In the genomic region with DNA sequence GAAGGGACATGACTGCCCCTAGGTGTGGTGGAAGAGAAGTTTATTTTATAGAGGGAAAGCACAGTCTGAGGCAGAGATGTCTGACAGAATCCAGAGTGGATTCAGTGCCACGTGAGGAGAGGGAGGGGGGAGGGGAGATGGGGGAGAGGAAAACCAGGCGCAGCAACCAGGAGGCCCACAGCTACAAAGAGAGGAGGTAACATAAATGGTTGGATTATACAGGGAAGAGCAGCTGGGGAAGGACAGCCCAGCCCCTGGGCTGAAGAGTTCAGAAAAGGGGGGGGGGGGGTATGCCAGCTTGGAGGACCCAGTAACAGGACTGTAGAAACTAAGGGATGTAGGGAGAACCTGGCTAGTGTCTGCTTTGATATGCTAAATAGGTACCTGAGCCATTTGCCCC, we compare ENCODE assay signal across 20 mouse cellular contexts. TPM values are rescaled to one million over a fixed set of nuclear protein-coding genes. Genes with fewer than 3 reads are reported as not detected.
DNase-seq lines count a peak whose midpoint lies in the region; ATAC-seq and TF ChIP-seq lines count a peak whose summit lies in the region.
"Had no signal": no experiment of that assay in that cellular context is flagged by ENCODE, and none has a peak within 500 bp of the region (broad histone marks: within the 10 kb centered on the region; RNA-seq: fewer than 3 reads in every experiment).

No protein-coding gene starts in this region.

- DNase-seq in heart, adult 11 months = peak; percentile 46
- DNase-seq in heart, adult 8-10 months (ENCODE audit: low spot score) = no peak
- no peak for DNase-seq in neural tube, embryonic 11.5 days (ENCODE audit: low spot score)
- DNase-seq in yolk sac, embryonic 10.5 days (ENCODE audit: low spot score) = peak; percentile 43
- DNase-seq in frontal cortex, adult 2 months (ENCODE audit: extremely low spot score in 1 of 2, low spot score in 1 of 2) = no peak
- no peak for DNase-seq in left cerebral cortex, adult 2 months (ENCODE audit: extremely low spot score in 1 of 2, low spot score in 2 of 2)
- DNase-seq: adrenal gland, postnatal 25 days; cerebellum, adult 2 months; forebrain, postnatal 0 days; gastrocnemius, adult 2 months; kidney, adult 2 months; kidney, postnatal 25 days; layer of hippocampus, adult 9-11 months; lung, adult 18-20 months; lung, postnatal 4 days had no signal

- H3K36me3 ChIP-seq in neural tube, embryonic 11.5 days (ENCODE audit: control insufficient read depth, insufficient read depth, low read length) = no peaks in the 10 kb centered on the region
- no peaks in the 10 kb centered on the region for H3K36me3 ChIP-seq in neural tube, embryonic 15.5 days
- H3K36me3 ChIP-seq in limb, embryonic 13.5 days = peaks cover 31% of the 10 kb centered on the region
- H3K36me3 ChIP-seq: hindbrain, embryonic 13.5 days had no signal

- WGBS in neural tube, embryonic 11.5 days = 29% methylated on average over 2 of the region's 2 CpGs
- 0% methylated on average over 2 of the region's 2 CpGs for WGBS in neural tube, embryonic 15.5 days
- WGBS in limb, embryonic 13.5 days = 13% methylated on average over 1 of the region's 2 CpGs

- H3K4me3 ChIP-seq in neural tube, embryonic 11.5 days (ENCODE audit: low read depth, low read length) = no peak overlapping the region
- H3K4me3 ChIP-seq in neural tube, embryonic 15.5 days (replicated peaks) = no peak overlapping the region
- no peak overlapping the region for H3K4me3 ChIP-seq in limb, embryonic 13.5 days
- H3K4me3 ChIP-seq in left cerebral cortex, adult 2 months = no peak overlapping the region
- H3K4me3 ChIP-seq: gastrocnemius, adult 2 months; hindbrain, embryonic 13.5 days had no signal

- no peaks in the 10 kb centered on the region for H3K27me3 ChIP-seq in neural tube, embryonic 11.5 days (ENCODE audit: control insufficient read depth, insufficient read depth, low read length)
- no peaks in the 10 kb centered on the region for H3K27me3 ChIP-seq in neural tube, embryonic 15.5 days (replicated peaks)
- no peaks in the 10 kb centered on the region for H3K27me3 ChIP-seq in limb, embryonic 13.5 days
- H3K27me3 ChIP-seq: hindbrain, embryonic 13.5 days; Patski had no signal

- intact Hi-C loops in left cerebral cortex, adult 2 months (cut with DNase I) = no loop called here

- no peak overlapping the region for H3K9ac ChIP-seq in neural tube, embryonic 11.5 days (ENCODE audit: low read length)
- no peak overlapping the region for H3K9ac ChIP-seq in neural tube, embryonic 15.5 days (replicated peaks)
- no peak overlapping the region for H3K9ac ChIP-seq in limb, embryonic 13.5 days
- H3K9ac ChIP-seq: forebrain, postnatal 0 days; hindbrain, embryonic 13.5 days had no signal

- 0 out of 2 replicates have a peak, but pooled peaks have one; percentile 23 for ATAC-seq in neural tube, embryonic 11.5 days (ENCODE audit: insufficient read depth, low FRiP score, low TSS enrichment)
- ATAC-seq in neural tube, embryonic 15.5 days (ENCODE audit: low FRiP score) = no peak
- ATAC-seq in limb, embryonic 13.5 days (ENCODE audit: low FRiP score, low read depth) = 0 out of 2 replicates have a peak, but pooled peaks have one; percentile 42
- ATAC-seq: forebrain, postnatal 0 days; Patski had no signal

- H3K9me3 ChIP-seq in neural tube, embryonic 11.5 days (ENCODE audit: control insufficient read depth, low read length) = no peaks in the 10 kb centered on the region
- no peaks in the 10 kb centered on the region for H3K9me3 ChIP-seq in neural tube, embryonic 15.5 days (replicated peaks)
- no peaks in the 10 kb centered on the region for H3K9me3 ChIP-seq in limb, embryonic 13.5 days
- H3K9me3 ChIP-seq: hindbrain, embryonic 13.5 days had no signal

- H3K4me1 ChIP-seq in neural tube, embryonic 11.5 days (ENCODE audit: control insufficient read depth, insufficient read depth, low read length) = 0 out of 2 replicates have a peak, but pooled peaks cover 2% of the 10 kb centered on the region
- H3K4me1 ChIP-seq in neural tube, embryonic 15.5 days = 0 out of 2 replicates have a peak, but pooled peaks cover 4% of the 10 kb centered on the region
- 0 out of 2 replicates have a peak, but pooled peaks cover 1% of the 10 kb centered on the region for H3K4me1 ChIP-seq in limb, embryonic 13.5 days

- TF ChIP-seq CTCF in left cerebral cortex, adult 2 months (IDR thresholded peaks at IDR 0.05) = no peak

- H3K4me2 ChIP-seq in neural tube, embryonic 11.5 days (ENCODE audit: low read depth) = no peak overlapping the region
- H3K4me2 ChIP-seq in neural tube, embryonic 15.5 days = no peak overlapping the region
- H3K4me2 ChIP-seq in limb, embryonic 13.5 days (replicated peaks) = no peak overlapping the region
- H3K4me2 ChIP-seq: hindbrain, embryonic 13.5 days had no signal

- no peak overlapping the region for H3K27ac ChIP-seq in neural tube, embryonic 11.5 days (ENCODE audit: low read depth, low read length)
- H3K27ac ChIP-seq in neural tube, embryonic 15.5 days (replicated peaks) = no peak overlapping the region
- no peak overlapping the region for H3K27ac ChIP-seq in limb, embryonic 13.5 days
- H3K27ac ChIP-seq in left cerebral cortex, adult 2 months = no peak overlapping the region

RNA-seq across cellular contexts. Expression of a gene that starts 42.6 kb away (rescaled TPM):
- total RNA-seq in heart, adult 8-10 months (2022) = 10 to 100 TPM; 37.8 to 51.5 (median 48.6) TPM
- polyA plus RNA-seq in neural tube, embryonic 11.5 days (2014; fragmentation: Nextera tagmentation; extraction: Ambion mirVana) = 53.1 and 54.3 TPM in 2 replicates
- polyA plus RNA-seq in neural tube, embryonic 15.5 days (2015; fragmentation: Nextera tagmentation; extraction: Ambion mirVana) = 51.0 and 54.1 TPM in 2 replicates
- 52.5 and 63.2 TPM in 2 replicates for polyA plus RNA-seq in limb, embryonic 13.5 days (2015; fragmentation: Nextera tagmentation; extraction: Ambion mirVana)
- polyA plus RNA-seq in frontal cortex, adult 2 months (2012; rRNA removed) = 14.1 and 15.2 TPM in 2 replicates
- 1 to 10 TPM; 4.7 to 6.3 TPM for total RNA-seq in left cerebral cortex, adult 2 months (2021)
- total RNA-seq: granulocyte monocyte progenitor cell, adult 5-6 weeks had no signal

Comparison
In these comparisons a context has a peak if more than half of its experiments do, and no peak if none do; other contexts are left out.
1. DNase-seq: peak in heart, adult 11 months (single experiment) and yolk sac, embryonic 10.5 days (single experiment); none in heart, adult 8-10 months (single experiment), neural tube, embryonic 11.5 days (single experiment), frontal cortex, adult 2 months (0 of 2) and left cerebral cortex, adult 2 months (0 of 2).